Mouse (Mus musculus) cerebral cortex, adult 2 months (tissue): ENCODE results near the gene Rbm39.

ENCODE experiments used
- WGBS: fragments of 180-500 bp; shearing (Covaris S2); methylation state at CpG from one replicate; pipeline ENCODE4 v1.1.7; 2018; 5-methylcytosine and 5-hydroxymethylcytosine counted together

Rbm39 gene

DNA sequence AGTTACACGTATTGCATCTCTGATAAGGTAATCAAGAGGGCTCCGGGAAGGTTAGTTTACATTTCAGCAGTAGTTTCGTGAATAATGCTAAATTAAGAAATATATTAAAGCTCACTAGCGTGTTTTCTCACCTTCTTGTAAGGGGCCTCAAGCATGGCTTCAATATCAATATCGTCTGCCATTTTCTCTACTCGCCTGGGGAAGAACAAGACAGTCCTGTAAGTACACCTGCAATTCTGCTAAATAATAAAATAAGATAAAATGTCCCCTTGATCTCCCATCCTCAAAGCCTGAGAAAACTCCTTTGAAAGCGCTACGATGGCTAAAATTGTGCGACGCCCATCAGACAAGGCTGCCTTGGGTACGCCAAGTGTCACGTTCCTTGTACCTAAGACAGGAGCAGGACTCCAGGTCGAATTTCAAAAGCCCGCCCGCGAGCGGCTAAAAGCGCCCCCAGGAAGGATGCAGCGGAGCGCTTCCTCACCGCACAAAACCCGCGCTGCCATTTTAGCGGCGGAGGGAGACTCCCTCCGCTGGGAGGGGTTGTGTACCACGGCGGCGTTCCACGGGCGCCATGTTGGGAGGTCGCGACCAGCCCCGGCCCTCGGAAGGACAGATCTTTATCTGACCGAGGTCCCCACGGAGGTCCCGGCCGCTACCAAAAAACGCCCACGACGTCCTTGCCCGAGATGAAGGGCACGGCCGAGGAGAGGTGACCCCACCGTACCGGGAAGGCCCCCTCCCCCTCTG is 817 bp downstream of the Rbm39 start:
- WGBS: under 1% methylated on average over 47 of the region's 47 CpGs

DNA sequence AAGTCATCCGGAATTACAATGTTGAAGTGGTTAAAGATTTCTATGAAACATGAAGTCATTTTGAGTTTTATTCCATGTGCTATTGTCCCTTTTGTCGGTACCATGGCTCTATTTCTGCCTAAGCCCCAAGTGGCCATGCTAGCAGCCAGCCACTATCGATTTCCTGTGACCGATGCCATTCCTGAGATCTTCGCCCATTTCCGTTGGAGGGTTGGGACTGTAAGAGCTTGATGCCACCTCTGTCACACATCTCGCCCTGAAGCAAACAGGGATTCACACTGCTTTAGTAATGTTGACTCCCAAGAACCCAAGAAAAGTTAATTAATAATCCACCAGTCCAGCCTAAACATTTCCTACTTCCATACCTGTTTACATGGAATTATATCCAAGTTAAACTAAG is 2.4 kb downstream of the Rbm39 start:
- 14% methylated on average over 7 of the region's 7 CpGs for WGBS

DNA sequence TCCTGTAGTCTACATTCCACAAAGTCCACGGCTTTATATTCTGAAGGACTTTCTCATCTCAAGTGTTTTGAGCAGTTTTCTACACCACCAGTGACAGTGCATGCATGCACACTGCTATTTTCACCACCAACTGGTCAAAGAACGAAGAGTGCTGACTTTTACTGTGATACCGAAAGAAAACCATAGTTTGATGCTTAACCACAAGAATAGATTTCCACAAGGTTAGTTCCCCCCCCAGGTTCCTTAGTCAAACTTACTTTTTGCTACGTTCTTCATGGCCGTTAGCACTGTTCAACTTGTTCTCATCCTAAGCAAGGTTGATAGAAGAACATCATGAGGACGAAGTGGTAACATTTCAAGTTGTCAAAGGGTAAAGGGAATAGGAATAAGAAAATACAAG is 3.0 kb downstream of the Rbm39 start:
- 26% methylated on average over 6 of the region's 6 CpGs for WGBS

DNA sequence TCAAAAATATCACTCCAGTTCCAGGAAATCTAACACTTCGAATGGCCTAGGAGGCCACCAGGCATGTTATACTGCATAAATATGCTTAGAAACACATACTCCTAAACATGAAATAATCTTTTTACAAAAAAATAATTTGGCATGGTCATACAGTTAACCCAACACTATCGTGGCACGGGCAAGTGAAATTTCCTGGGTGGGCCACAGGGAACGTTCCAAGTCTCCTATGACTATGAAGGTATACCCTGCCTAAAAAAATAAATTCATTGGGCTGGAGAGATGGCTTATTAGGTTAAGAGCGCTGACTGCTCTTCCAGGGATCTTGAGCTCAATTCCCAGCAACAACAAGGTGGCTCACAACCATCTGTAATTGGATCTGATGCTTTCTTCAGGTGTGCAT is 13.5 kb downstream of the Rbm39 start:
- 83% methylated on average over 5 of the region's 5 CpGs for WGBS

GRCm38 (mm10) chr2:156165478-156165877 is 14.6 kb downstream of the Rbm39 start:
- WGBS: 90% methylated on average over 1 of the region's 1 CpGs

DNA sequence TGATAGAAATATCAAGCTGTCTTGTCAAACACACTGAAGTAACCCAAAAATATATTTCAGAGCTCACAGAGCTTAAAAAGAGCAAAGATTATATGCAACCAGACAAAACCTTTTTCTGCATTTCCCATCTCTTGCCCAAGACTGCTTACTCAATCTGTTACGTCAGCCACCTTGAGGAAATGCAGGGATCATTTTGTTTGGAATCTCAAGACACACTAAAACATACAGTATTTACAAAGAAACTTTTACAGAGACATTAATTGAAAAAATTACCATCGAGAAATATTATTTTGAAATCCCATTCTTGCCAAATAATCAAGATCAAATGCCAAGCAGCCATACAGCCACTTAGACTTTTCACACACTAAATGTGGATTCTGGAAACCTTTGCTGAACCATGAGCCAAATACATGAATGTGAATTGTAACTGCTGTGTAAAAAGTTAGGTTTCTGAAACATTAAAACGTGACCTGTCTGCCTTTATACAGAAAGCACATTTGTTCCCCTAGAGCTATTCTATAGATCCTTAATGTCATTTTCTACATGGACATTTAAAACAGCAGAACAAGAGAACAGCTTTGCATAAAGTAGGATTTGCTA is 32.6 kb downstream of the Rbm39 start:
- WGBS: 62% methylated on average over 3 of the region's 3 CpGs

- 42% methylated on average over 5 of the region's 5 CpGs for WGBS
Measured at GRCm38 (mm10) chr2:156146272-156146989, 33.6 kb downstream of the Rbm39 start.

- 35% methylated on average over 11 of the region's 11 CpGs for WGBS
Measured at GRCm38 (mm10) chr2:156145486-156146130, 34.4 kb downstream of the Rbm39 start.

DNA sequence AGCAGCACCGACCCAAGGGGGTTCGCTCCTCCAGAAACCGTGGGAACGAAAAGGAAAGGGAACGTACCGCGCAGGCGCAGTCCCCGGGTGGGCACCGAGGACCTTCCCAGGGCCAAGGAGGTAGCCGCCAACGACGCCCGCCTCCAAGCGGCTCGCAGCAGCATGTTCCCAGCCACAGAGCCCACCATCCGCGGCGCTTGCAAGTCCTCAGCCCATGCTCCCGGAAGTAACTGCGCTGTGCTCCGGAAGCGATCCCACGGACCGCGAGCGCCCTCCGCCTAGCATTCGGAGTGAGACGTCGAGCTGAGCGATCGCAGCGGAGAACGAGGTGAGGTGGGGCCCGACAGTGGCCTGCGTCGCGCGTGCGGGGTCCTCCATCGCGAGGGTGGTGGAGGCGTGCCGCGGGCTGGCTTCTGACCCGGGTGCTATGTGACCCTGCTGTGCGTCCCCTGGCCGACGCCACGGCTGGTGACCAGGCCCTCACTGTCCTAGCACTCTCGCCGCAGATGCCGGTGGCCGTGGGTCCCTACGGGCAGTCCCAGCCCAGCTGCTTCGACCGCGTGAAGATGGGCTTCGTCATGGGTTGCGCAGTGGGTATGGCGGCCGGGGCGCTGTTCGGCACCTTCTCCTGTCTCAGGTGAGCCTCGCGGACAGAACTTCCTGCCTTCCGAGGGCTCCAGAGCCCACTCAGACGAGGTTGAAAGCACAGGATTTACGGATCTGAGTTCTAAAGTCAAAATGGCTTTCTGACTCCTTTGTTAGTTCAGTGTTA is 35.9 kb downstream of the Rbm39 start, which contains the start of the genes Romo1 and Nfs1:
Romo1 (plus strand) TSS at position 87 of the 772 bp plus-strand sequence.
Nfs1 (minus strand) TSS at position 234 of the 772 bp plus-strand sequence.
- under 1% methylated on average over 70 of the region's 70 CpGs for WGBS

DNA sequence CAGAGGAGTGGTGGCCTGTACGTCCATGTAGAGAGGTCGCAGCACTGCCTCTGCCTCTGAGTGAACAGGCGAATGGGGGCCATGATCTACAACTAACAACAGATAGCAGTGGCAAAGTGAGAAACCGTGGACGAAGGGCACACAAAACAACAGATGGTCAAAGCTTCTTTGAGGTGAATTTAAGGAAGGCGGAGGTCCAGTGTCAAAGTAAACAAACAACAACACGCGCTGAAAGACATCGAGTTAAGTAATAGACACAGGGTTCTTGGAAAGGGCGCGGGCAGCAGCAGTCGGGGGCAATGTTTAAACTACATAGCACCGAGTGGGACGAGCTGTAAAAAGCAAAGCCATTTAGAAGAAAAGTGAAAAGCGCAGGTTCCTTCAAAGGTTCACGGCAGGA is 36.7 kb downstream of the Rbm39 start:
- 2% methylated on average over 16 of the region's 16 CpGs for WGBS

GRCm38 (mm10) chr2:156142820-156143219 is 37.2 kb downstream of the Rbm39 start:
- 85% methylated on average over 2 of the region's 2 CpGs for WGBS

- WGBS: 94% methylated on average over 6 of the region's 6 CpGs
Measured at GRCm38 (mm10) chr2:156135695-156136094, 44.3 kb downstream of the Rbm39 start.

- 93% methylated on average over 5 of the region's 5 CpGs for WGBS
Measured at GRCm38 (mm10) chr2:156134161-156134560, 45.9 kb downstream of the Rbm39 start.

DNA sequence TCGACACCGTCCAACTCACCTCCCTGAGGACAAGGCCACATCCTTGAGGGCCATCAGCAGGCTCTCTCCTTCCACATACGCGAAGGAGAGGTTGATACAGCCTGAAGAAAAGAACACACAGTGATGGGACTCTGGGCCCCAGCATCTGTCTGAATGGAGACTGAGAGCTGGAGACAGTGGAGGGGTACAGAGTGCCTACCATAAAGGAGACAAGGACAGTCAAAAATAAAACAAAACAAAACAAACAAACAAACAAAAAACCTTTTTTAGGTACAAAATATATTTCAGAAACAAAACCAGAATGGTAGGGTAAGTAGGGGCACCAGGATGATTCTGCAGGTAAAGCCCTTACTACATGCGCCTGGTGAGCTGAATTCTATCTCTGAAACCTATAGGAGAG is 53.0 kb downstream of the Rbm39 start, which contains the start of gene Gm28036:
Gm28036 (minus strand) TSS at position 101 of the 400 bp plus-strand sequence.
- 94% methylated on average over 5 of the region's 5 CpGs for WGBS

DNA sequence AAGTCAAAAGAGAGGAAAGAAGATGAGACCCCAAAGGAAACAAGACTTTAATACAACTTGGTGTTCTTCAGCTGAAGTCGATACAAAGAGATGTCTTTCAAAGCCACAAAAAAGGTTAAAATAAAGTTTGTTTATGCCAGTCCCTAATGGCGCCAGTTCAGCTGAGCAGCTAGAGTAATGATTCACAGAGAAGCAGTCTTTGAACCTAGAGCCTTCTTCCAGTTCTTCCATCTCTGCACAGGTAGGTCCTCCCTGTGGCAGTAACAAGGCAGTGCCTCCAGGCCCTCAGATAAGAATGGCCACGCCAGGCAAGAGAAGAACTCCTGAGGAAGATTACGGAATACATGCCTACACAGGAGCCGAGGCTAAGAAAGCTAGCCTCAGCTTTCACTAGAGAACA is 56.3 kb downstream of the Rbm39 start:
- WGBS: 94% methylated on average over 5 of the region's 5 CpGs

DNA sequence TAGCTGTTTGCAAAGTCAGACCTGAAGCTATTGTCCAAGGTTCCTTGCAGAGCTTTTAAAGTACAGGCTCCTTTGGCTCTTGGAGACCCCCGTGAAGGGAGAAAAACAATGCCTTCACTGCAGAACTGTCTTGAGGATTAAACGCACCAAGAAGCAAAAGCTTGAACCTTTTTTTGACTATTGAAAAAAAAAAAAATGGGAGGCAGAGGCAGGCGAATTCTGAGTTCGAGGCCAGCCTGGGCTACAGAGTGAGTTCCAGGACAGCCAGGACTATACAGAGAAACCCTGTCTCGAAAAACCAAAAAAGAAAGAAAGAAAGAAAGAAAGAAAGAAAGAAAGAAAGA is 68.0 kb downstream of the Rbm39 start:
- WGBS: 11% methylated on average over 5 of the region's 5 CpGs

DNA sequence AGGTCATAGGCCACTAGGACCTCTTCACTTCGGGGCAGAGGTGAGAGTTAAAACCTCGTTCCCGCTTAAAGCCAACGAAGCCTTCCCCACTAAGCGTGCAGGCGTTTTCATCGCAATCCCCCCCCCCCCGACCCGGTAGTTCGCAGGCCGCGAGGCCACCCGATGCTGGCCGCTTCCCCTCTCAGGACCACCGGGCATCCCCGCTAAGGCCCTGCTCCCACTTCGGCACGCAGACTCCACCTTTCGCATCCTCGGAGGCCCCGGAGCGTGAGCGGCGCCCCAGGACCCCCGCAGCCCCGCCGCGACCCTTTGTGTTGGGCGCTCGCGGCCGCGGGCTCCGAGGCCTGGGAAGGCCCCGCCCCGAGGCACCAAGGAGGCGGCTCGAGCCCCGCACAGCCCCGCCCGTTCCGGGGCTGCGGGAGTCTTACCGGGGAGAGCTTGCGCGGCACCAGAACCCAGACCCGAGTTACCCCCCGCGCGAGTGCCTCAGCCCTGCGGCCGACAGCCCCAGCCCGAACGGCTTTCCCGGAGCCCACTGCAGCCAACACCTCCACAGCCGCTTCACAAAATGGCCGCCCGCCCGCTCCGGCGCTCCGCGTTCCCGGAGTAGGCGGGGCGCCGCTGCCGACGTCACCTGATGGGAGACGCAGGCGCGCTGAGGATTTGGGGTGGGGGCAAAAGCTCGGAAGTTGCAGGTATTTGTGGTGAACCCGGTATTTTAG is 68.5 kb downstream of the Rbm39 start, which contains the start of the genes Cpne1 and Rbm12:
Cpne1 (minus strand) TSS at position 608 of the 722 bp plus-strand sequence.
Rbm12 (minus strand) TSS at position 621 of the 722 bp plus-strand sequence.
- WGBS: 2% methylated on average over 74 of the region's 74 CpGs

DNA sequence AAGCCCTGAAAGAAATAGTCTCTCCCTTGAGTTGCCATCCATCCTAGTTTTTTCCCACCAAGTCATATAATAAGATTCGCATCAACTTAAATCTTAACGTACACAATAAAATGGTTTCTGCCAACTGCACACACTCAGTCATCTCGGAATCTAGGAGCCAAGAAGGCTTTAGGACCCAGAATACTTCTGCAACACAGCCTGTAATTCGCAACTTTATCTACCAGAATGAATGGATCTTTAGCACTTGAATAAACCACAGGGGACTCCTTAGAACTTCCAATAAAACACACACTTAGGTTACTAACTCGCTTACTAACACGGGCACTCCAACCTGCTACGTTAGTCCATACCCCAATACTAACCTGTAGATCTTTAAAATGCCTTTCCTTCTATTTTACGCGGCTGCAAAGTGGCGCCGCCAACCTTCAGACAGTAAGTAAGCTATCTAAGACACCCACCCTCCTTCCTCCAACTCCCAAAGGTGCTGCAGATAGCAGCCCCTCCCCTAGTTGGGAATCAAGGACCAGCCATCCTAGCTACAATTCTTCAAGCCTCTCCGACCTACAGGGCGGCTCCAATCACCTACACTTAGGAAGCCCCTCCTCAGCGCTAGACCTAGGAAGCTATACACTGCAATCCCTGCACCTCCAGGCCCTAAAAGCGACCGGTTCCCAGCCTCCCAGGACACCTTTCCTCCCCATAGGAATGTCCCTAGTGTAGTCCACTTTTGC is 69.2 kb downstream of the Rbm39 start:
- WGBS: 1% methylated on average over 16 of the region's 16 CpGs
